Mouse (Mus musculus): ENCODE results near the gene Dok7. TPM values are rescaled to one million over a fixed set of nuclear protein-coding genes. Genes with fewer than 3 reads are reported as not detected.

Gene Dok7
- polyA plus RNA-seq, 1 experiment from 2014 or later: 0.42 TPM

GRCm38 (mm10) chr5:35069841-35070240 lies 13.3 kb downstream of the Dok7 start:
- no peak overlapping the region for H3K27ac ChIP-seq (replicated peaks)
- 87% methylated on average over 2 of the region's 2 CpGs for WGBS
- H3K9ac ChIP-seq (replicated peaks): no peak overlapping the region
- no peaks in the 10 kb centered on the region for H3K27me3 ChIP-seq
- H3K4me1 ChIP-seq: peaks cover 6% of the 10 kb centered on the region; the same call in 1 of the 2 replicates
- ATAC-seq (ENCODE audit: low FRiP score, low read depth): no peak
- H3K9me3 ChIP-seq: no peaks in the 10 kb centered on the region
- no peaks in the 10 kb centered on the region for H3K36me3 ChIP-seq
- no peak overlapping the region for H3K4me2 ChIP-seq (replicated peaks)
- no peak overlapping the region for H3K4me3 ChIP-seq

- H3K27ac ChIP-seq (replicated peaks): no peak overlapping the region
- no peak overlapping the region for H3K9ac ChIP-seq (replicated peaks)
- H3K9me3 ChIP-seq: no peaks in the 10 kb centered on the region
- no peaks in the 10 kb centered on the region for H3K27me3 ChIP-seq
- H3K4me1 ChIP-seq: peaks cover 6% of the 10 kb centered on the region; the same call in 1 of the 2 replicates
- no peak overlapping the region for H3K4me3 ChIP-seq
- no peak for ATAC-seq (ENCODE audit: low FRiP score, low read depth)
- H3K4me2 ChIP-seq (replicated peaks): no peak overlapping the region
- H3K36me3 ChIP-seq: no peaks in the 10 kb centered on the region
- WGBS: 87% methylated on average over 8 of the region's 8 CpGs
Observed at GRCm38 (mm10) chr5:35070314-35070713, 13.7 kb downstream of the Dok7 start.

- H3K4me1 ChIP-seq: peaks cover 6% of the 10 kb centered on the region; the same call in 1 of the 2 replicates
- H3K4me2 ChIP-seq (replicated peaks): no peak overlapping the region
- no peaks in the 10 kb centered on the region for H3K36me3 ChIP-seq
- H3K27ac ChIP-seq (replicated peaks): no peak overlapping the region
- H3K9ac ChIP-seq (replicated peaks): no peak overlapping the region
- H3K9me3 ChIP-seq: no peaks in the 10 kb centered on the region
- 64% methylated on average over 7 of the region's 7 CpGs for WGBS
- H3K27me3 ChIP-seq: no peaks in the 10 kb centered on the region
- no peak for ATAC-seq (ENCODE audit: low FRiP score, low read depth)
- H3K4me3 ChIP-seq: no peak overlapping the region
Observed at GRCm38 (mm10) chr5:35070953-35071352, 14.4 kb downstream of the Dok7 start.

- peaks cover 6% of the 10 kb centered on the region; the same call in 1 of the 2 replicates for H3K4me1 ChIP-seq
- no peaks in the 10 kb centered on the region for H3K9me3 ChIP-seq
- H3K27ac ChIP-seq (replicated peaks): no peak overlapping the region
- H3K4me2 ChIP-seq (replicated peaks): no peak overlapping the region
- ATAC-seq (ENCODE audit: low FRiP score, low read depth): no peak
- WGBS: 92% methylated on average over 6 of the region's 6 CpGs
- H3K4me3 ChIP-seq: no peak overlapping the region
- no peaks in the 10 kb centered on the region for H3K27me3 ChIP-seq
- H3K9ac ChIP-seq (replicated peaks): no peak overlapping the region
- no peaks in the 10 kb centered on the region for H3K36me3 ChIP-seq
Observed at GRCm38 (mm10) chr5:35071855-35072254, 15.3 kb downstream of the Dok7 start.

GRCm38 (mm10) chr5:35073235-35073634 lies 16.7 kb downstream of the Dok7 start:
- peaks cover 6% of the 10 kb centered on the region; the same call in 1 of the 2 replicates for H3K4me1 ChIP-seq
- no peaks in the 10 kb centered on the region for H3K9me3 ChIP-seq
- H3K27ac ChIP-seq (replicated peaks): no peak overlapping the region
- 89% methylated on average over 11 of the region's 11 CpGs for WGBS
- no peak overlapping the region for H3K4me3 ChIP-seq
- no peak overlapping the region for H3K9ac ChIP-seq (replicated peaks)
- peaks cover 4% of the 10 kb centered on the region; the same call in 1 of the 2 replicates for H3K27me3 ChIP-seq
- H3K36me3 ChIP-seq: no peaks in the 10 kb centered on the region
- H3K4me2 ChIP-seq (replicated peaks): no peak overlapping the region
- no peak for ATAC-seq (ENCODE audit: low FRiP score, low read depth)

GRCm38 (mm10) chr5:35073992-35074391 lies 17.4 kb downstream of the Dok7 start:
- 73% methylated on average over 9 of the region's 9 CpGs for WGBS
- H3K36me3 ChIP-seq: no peaks in the 10 kb centered on the region
- H3K9ac ChIP-seq (replicated peaks): no peak overlapping the region
- peaks cover 6% of the 10 kb centered on the region; the same call in 1 of the 2 replicates for H3K4me1 ChIP-seq
- H3K9me3 ChIP-seq: no peaks in the 10 kb centered on the region
- H3K4me3 ChIP-seq: no peak overlapping the region
- H3K27me3 ChIP-seq: peaks cover 12% of the 10 kb centered on the region
- ATAC-seq (ENCODE audit: low FRiP score, low read depth): no peak
- H3K27ac ChIP-seq (replicated peaks): no peak overlapping the region
- no peak overlapping the region for H3K4me2 ChIP-seq (replicated peaks)

- Histone ChIP-seq H3K4me2 (replicated peaks) (no peak overlapping the region), H3K36me3 (no peaks in the 10 kb centered on the region), H3K9me3 (no peaks in the 10 kb centered on the region), H3K9ac (replicated peaks) (no peak overlapping the region), H3K4me1 (peaks cover 3% of the 10 kb centered on the region; the same call in 1 of the 2 replicates), H3K27me3 (peaks cover 29% of the 10 kb centered on the region), H3K27ac (replicated peaks) (no peak overlapping the region), H3K4me3 (no peak overlapping the region)
- 82% methylated on average over 1 of the region's 1 CpGs for WGBS
- ATAC-seq (ENCODE audit: low FRiP score, low read depth): no peak
Observed at GRCm38 (mm10) chr5:35076369-35076768, 19.8 kb downstream of the Dok7 start.

- 25% methylated on average over 18 of the region's 18 CpGs for WGBS
- Histone ChIP-seq H3K9ac (replicated peaks) (no peak overlapping the region), H3K4me3 (no peak overlapping the region), H3K4me1 (peaks cover 3% of the 10 kb centered on the region; the same call in 1 of the 2 replicates), H3K36me3 (no peaks in the 10 kb centered on the region), H3K4me2 (replicated peaks) (no peak overlapping the region), H3K9me3 (no peaks in the 10 kb centered on the region), H3K27me3 (peaks cover 29% of the 10 kb centered on the region), H3K27ac (replicated peaks) (no peak overlapping the region)
- no peak for ATAC-seq (ENCODE audit: low FRiP score, low read depth)
Observed at GRCm38 (mm10) chr5:35079101-35079500, 22.5 kb downstream of the Dok7 start.

- peaks cover 8% of the 10 kb centered on the region; the same call in 1 of the 2 replicates for H3K27me3 ChIP-seq
- H3K36me3 ChIP-seq: 0 out of 2 replicates have a peak, but pooled peaks cover 3% of the 10 kb centered on the region
- WGBS: 78% methylated on average over 3 of the region's 3 CpGs
- H3K9me3 ChIP-seq: no peaks in the 10 kb centered on the region
- no peak overlapping the region for H3K9ac ChIP-seq (replicated peaks)
- ATAC-seq (ENCODE audit: low FRiP score, low read depth): no peak
- no peak overlapping the region for H3K4me3 ChIP-seq
- H3K4me2 ChIP-seq (replicated peaks): no peak overlapping the region
- H3K27ac ChIP-seq (replicated peaks): no peak overlapping the region
- no peaks in the 10 kb centered on the region for H3K4me1 ChIP-seq
Observed at GRCm38 (mm10) chr5:35084913-35085312, 28.3 kb downstream of the Dok7 start.

- Histone ChIP-seq H3K27me3 (no peaks in the 10 kb centered on the region), H3K36me3 (peaks cover 40% of the 10 kb centered on the region), H3K9ac (replicated peaks) (no peak overlapping the region), H3K4me1 (no peaks in the 10 kb centered on the region), H3K27ac (replicated peaks) (no peak overlapping the region), H3K9me3 (no peaks in the 10 kb centered on the region), H3K4me2 (replicated peaks) (no peak overlapping the region), H3K4me3 (no peak overlapping the region)
- 67% methylated on average over 9 of the region's 9 CpGs for WGBS
- ATAC-seq (ENCODE audit: low FRiP score, low read depth): no peak
Observed at GRCm38 (mm10) chr5:35088785-35089613, 32.4 kb downstream of the Dok7 start.

GRCm38 (mm10) chr5:35089614-35089963 lies 33.0 kb downstream of the Dok7 start:
- 84% methylated on average over 5 of the region's 5 CpGs for WGBS
- Histone ChIP-seq H3K4me2 (replicated peaks) (no peak overlapping the region), H3K9me3 (no peaks in the 10 kb centered on the region), H3K4me3 (no peak overlapping the region), H3K9ac (replicated peaks) (no peak overlapping the region), H3K27ac (replicated peaks) (no peak overlapping the region), H3K4me1 (no peaks in the 10 kb centered on the region), H3K36me3 (peaks cover 43% of the 10 kb centered on the region), H3K27me3 (no peaks in the 10 kb centered on the region)
- ATAC-seq (ENCODE audit: low FRiP score, low read depth): no peak

GRCm38 (mm10) chr5:35091636-35092035 lies 35.1 kb downstream of the Dok7 start:
- no peaks in the 10 kb centered on the region for H3K9me3 ChIP-seq
- ATAC-seq (ENCODE audit: low FRiP score, low read depth): no peak
- H3K36me3 ChIP-seq: peaks cover 64% of the 10 kb centered on the region
- no peak overlapping the region for H3K4me3 ChIP-seq
- no peak overlapping the region for H3K9ac ChIP-seq (replicated peaks)
- no peaks in the 10 kb centered on the region for H3K4me1 ChIP-seq
- H3K27ac ChIP-seq (replicated peaks): no peak overlapping the region
- no peaks in the 10 kb centered on the region for H3K27me3 ChIP-seq
- no peak overlapping the region for H3K4me2 ChIP-seq (replicated peaks)
- 95% methylated on average over 3 of the region's 3 CpGs for WGBS
